Comparison of ENCODE assay signal across 30 mouse cellular contexts in genomic region chr13:52569194-52569769, GRCm38 (mm10). TPM values are rescaled to one million over a fixed set of nuclear protein-coding genes. Genes with fewer than 3 reads are reported as not detected.
DNase-seq lines count a peak whose midpoint lies in the region; ATAC-seq and TF ChIP-seq lines count a peak whose summit lies in the region.
"Had no signal": no experiment of that assay in that cellular context is flagged by ENCODE, and none has a peak within 500 bp of the region (broad histone marks: within the 10 kb centered on the region; RNA-seq: fewer than 3 reads in every experiment).

No protein-coding gene starts in this region.

- H3K4me3 ChIP-seq in kidney, embryonic 15.5 days (replicated peaks), result no peak overlapping the region
- H3K4me3 ChIP-seq in midbrain, embryonic 14.5 days (replicated peaks; ENCODE audit: low read depth, low read length), result no peak overlapping the region
- H3K4me3 ChIP-seq in midbrain, embryonic 11.5 days (ENCODE audit: low read depth, low read length), result no peak overlapping the region
- H3K4me3 ChIP-seq in layer of hippocampus, adult 2 months, result no peak overlapping the region
- H3K4me3 ChIP-seq: forebrain, embryonic 15.5 days; heart, embryonic 12.5 days; hindbrain, embryonic 10.5 days; limb, embryonic 12.5 days had no signal

- H3K27me3 ChIP-seq in kidney, embryonic 15.5 days, result no peaks in the 10 kb centered on the region
- no peaks in the 10 kb centered on the region for H3K27me3 ChIP-seq in midbrain, embryonic 14.5 days (ENCODE audit: control insufficient read depth, insufficient read depth, low read length)
- H3K27me3 ChIP-seq in midbrain, embryonic 11.5 days (ENCODE audit: control insufficient read depth, insufficient read depth, low read length), result no peaks in the 10 kb centered on the region
- H3K27me3 ChIP-seq: CH12.LX; forebrain, embryonic 15.5 days; heart, embryonic 12.5 days; limb, embryonic 12.5 days had no signal

- H3K4me2 ChIP-seq in kidney, embryonic 15.5 days, result no peak overlapping the region
- H3K4me2 ChIP-seq in midbrain, embryonic 14.5 days (ENCODE audit: low read length), result no peak overlapping the region
- H3K4me2 ChIP-seq in midbrain, embryonic 11.5 days, result no peak overlapping the region
- H3K4me2 ChIP-seq: forebrain, embryonic 15.5 days; heart, embryonic 12.5 days; limb, embryonic 12.5 days; liver, embryonic 11.5 days had no signal

- peak; percentile 49; the same call in 1 of the 2 replicates for ATAC-seq in kidney, embryonic 15.5 days (replicated peaks; ENCODE audit: low FRiP score)
- no peak for ATAC-seq in midbrain, embryonic 14.5 days (ENCODE audit: low FRiP score, low TSS enrichment)
- no peak for ATAC-seq in midbrain, embryonic 11.5 days (ENCODE audit: low FRiP score)
- ATAC-seq: forebrain, embryonic 15.5 days; intestine, postnatal 0 days; liver, postnatal 0 days had no signal

- no peak for TF ChIP-seq CTCF in layer of hippocampus, adult 2 months (conservative IDR thresholded peaks at IDR 0.05)

- 61% methylated on average over 8 of the region's 8 CpGs for whole genome bisulfite sequencing in kidney, embryonic 15.5 days
- WGBS in midbrain, embryonic 14.5 days, result 78% methylated on average over 8 of the region's 8 CpGs
- 88% methylated on average over 8 of the region's 8 CpGs for WGBS in midbrain, embryonic 11.5 days

- H3K4me1 ChIP-seq in kidney, embryonic 15.5 days, result 0 out of 2 replicates have a peak, but pooled peaks cover 4% of the 10 kb centered on the region
- no peaks in the 10 kb centered on the region for H3K4me1 ChIP-seq in midbrain, embryonic 14.5 days (ENCODE audit: control insufficient read depth, insufficient read depth, low read length)
- no peaks in the 10 kb centered on the region for H3K4me1 ChIP-seq in midbrain, embryonic 11.5 days (ENCODE audit: control insufficient read depth, insufficient read depth, low read length)
- H3K4me1 ChIP-seq: limb, embryonic 12.5 days had no signal

- H3K9me3 ChIP-seq in kidney, embryonic 15.5 days (replicated peaks), result no peaks in the 10 kb centered on the region
- no peaks in the 10 kb centered on the region for H3K9me3 ChIP-seq in midbrain, embryonic 14.5 days (ENCODE audit: control insufficient read depth, low read length)
- H3K9me3 ChIP-seq in midbrain, embryonic 11.5 days (ENCODE audit: control insufficient read depth, low read length), result no peaks in the 10 kb centered on the region
- H3K9me3 ChIP-seq: forebrain, embryonic 15.5 days; heart, embryonic 12.5 days; hindbrain, embryonic 10.5 days; limb, embryonic 12.5 days had no signal

- DNase-seq in kidney, adult 11 months, result no peak
- peak; percentile 31 for DNase-seq in midbrain, embryonic 14.5 days
- DNase-seq in midbrain, embryonic 11.5 days (ENCODE audit: low spot score, missing footprints), result no peak
- DNase-seq in brain, adult 2 months (ENCODE audit: low read depth, low spot score), result peak; percentile 55
- peak; percentile 40 to 55 for DNase-seq in layer of hippocampus, adult 2 months (ENCODE audit: low spot score in 2 of 2)
- no peak for DNase-seq in cerebellum, adult 9-11 months
- no peak for DNase-seq in frontal cortex, adult 2 months (ENCODE audit: extremely low spot score in 1 of 2, low spot score in 1 of 2)
- DNase-seq: adrenal gland, adult 2 months; B cell, adult 2 months; cerebellum, adult 18-20 months; cerebellum, postnatal 25 days; embryo, embryonic 11 days; gastrocnemius, postnatal 10 days; heart, postnatal 10 days; kidney, postnatal 10 days; liver, postnatal 0 days; right cerebral cortex, adult 18-20 months; right cerebral cortex, postnatal 4 days; thymus, adult 18-20 months; thymus, postnatal 4 days had no signal

- H3K27ac ChIP-seq in kidney, embryonic 15.5 days, result no peak overlapping the region
- H3K27ac ChIP-seq in midbrain, embryonic 14.5 days (replicated peaks; ENCODE audit: low read depth, low read length), result no peak overlapping the region
- no peak overlapping the region for H3K27ac ChIP-seq in midbrain, embryonic 11.5 days (ENCODE audit: low read depth, low read length)
- 0 out of 2 replicates have a peak overlapping the region, but pooled peaks have one; percentile 43 for H3K27ac ChIP-seq in layer of hippocampus, adult 2 months
- H3K27ac ChIP-seq: forebrain, embryonic 15.5 days; hindbrain, embryonic 10.5 days; limb, embryonic 12.5 days; macrophage had no signal

- no peak overlapping the region for H3K9ac ChIP-seq in kidney, embryonic 15.5 days
- H3K9ac ChIP-seq in midbrain, embryonic 14.5 days (replicated peaks; ENCODE audit: low read length), result no peak overlapping the region
- H3K9ac ChIP-seq in midbrain, embryonic 11.5 days (ENCODE audit: low read length), result no peak overlapping the region
- H3K9ac ChIP-seq: forebrain, embryonic 15.5 days; heart, embryonic 12.5 days; limb, embryonic 12.5 days; liver, postnatal 0 days had no signal

- H3K36me3 ChIP-seq in kidney, embryonic 15.5 days, result no peaks in the 10 kb centered on the region
- no peaks in the 10 kb centered on the region for H3K36me3 ChIP-seq in midbrain, embryonic 14.5 days (ENCODE audit: control insufficient read depth, insufficient read depth, low read length)
- H3K36me3 ChIP-seq in midbrain, embryonic 11.5 days (ENCODE audit: control insufficient read depth, insufficient read depth, low read length), result no peaks in the 10 kb centered on the region
- H3K36me3 ChIP-seq: forebrain, embryonic 15.5 days; G1E; heart, embryonic 12.5 days; hindbrain, embryonic 10.5 days; limb, embryonic 12.5 days had no signal

RNA-seq across cellular contexts. Expression of gene Syk, which starts 13.7 kb away (rescaled TPM):
- 7.4 and 7.5 TPM in 2 replicates for polyA plus RNA-seq in kidney, embryonic 15.5 days (2015; fragmentation: Nextera tagmentation; extraction: Ambion mirVana)
- 0.77 and 1.9 TPM in 2 replicates for polyA plus RNA-seq in midbrain, embryonic 14.5 days (2014; fragmentation: Nextera tagmentation; extraction: Ambion mirVana)
- polyA plus RNA-seq in midbrain, embryonic 11.5 days (2014; fragmentation: Nextera tagmentation; extraction: Ambion mirVana), result 2.1 and 2.3 TPM in 2 replicates
- total RNA-seq in layer of hippocampus, adult 2 months (2021), result 1 to 10 TPM; 3.1 TPM
- 2.6 and 3.3 TPM in 2 replicates for polyA plus RNA-seq in frontal cortex, adult 2 months (2012; rRNA removed)
- polyA plus RNA-seq: G1E had no signal

RNA-seq across cellular contexts. Expression of gene Diras2, which starts 38.2 kb away (rescaled TPM):
- polyA plus RNA-seq in kidney, embryonic 15.5 days (2015; fragmentation: Nextera tagmentation; extraction: Ambion mirVana), result 0.17 and 0.40 TPM in 2 replicates
- polyA plus RNA-seq in midbrain, embryonic 14.5 days (2014; fragmentation: Nextera tagmentation; extraction: Ambion mirVana), result 3.9 and 5.7 TPM in 2 replicates
- 0.08 and 0.16 TPM in 2 replicates for polyA plus RNA-seq in midbrain, embryonic 11.5 days (2014; fragmentation: Nextera tagmentation; extraction: Ambion mirVana)
- total RNA-seq in layer of hippocampus, adult 2 months (2021), result 100 to 1,000 TPM; 150 to 155 TPM
- polyA plus RNA-seq in frontal cortex, adult 2 months (2012; rRNA removed), result 126 and 129 TPM in 2 replicates
- polyA plus RNA-seq: G1E had no signal

Comparison
In these comparisons a context has a peak if more than half of its experiments do, and no peak if none do; other contexts are left out.
1. DNase-seq: peak in midbrain, embryonic 14.5 days (single experiment), brain, adult 2 months (single experiment) and layer of hippocampus, adult 2 months (2 of 2); none in kidney, adult 11 months (single experiment), midbrain, embryonic 11.5 days (single experiment), cerebellum, adult 9-11 months (single experiment) and frontal cortex, adult 2 months (0 of 2).
2. RNA of gene Diras2, which starts 38.2 kb away (polyA plus RNA-seq): 126 to 129 TPM in frontal cortex, adult 2 months; 3.9 to 5.7 TPM in midbrain, embryonic 14.5 days, 0.17 to 0.40 TPM in kidney, embryonic 15.5 days and 0.08 to 0.16 TPM in midbrain, embryonic 11.5 days; every median in the first group is over 10 times any median in the second.